Mouse (Mus musculus): ENCODE measurements around the gene Bmp4. TPM values are rescaled to one million over a fixed set of nuclear protein-coding genes. Genes with fewer than 3 reads are reported as not detected.
A peak's percentile ranks its signal among the peaks of the same experiment; 100 is the strongest.

The Bmp4 gene
- polyA plus RNA-seq, 1 experiment from 2014 or later = 18.1 TPM

DNA sequence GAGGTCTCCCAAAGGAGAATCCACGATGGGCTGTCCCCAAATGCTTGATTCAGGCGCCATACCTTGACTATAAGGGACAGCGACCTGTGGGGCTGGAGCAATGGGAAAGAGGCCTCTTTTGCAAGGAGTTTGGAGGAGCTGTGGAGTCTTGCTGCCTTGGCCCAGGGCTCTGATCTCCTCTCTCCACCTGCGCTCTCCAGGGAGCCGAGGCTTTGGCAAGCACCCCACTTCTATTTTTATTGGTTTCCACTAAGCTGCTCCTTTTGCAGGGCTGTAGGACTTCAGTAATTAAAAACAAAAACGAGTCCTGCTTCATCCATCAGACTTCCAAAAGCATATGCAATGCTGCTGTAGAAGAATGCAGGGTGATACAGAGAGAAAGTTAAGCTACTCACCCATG lies 9.0 kb downstream of the Bmp4 start:
- H3K4me3 ChIP-seq = no peak overlapping the region
- no peak overlapping the region for H3K9ac ChIP-seq
- H3K36me3 ChIP-seq = no peaks in the 10 kb centered on the region
- peaks cover 17% of the 10 kb centered on the region for H3K4me1 ChIP-seq
- 50% methylated on average over 6 of the region's 6 CpGs for whole genome bisulfite sequencing
- H3K9me3 ChIP-seq = no peaks in the 10 kb centered on the region
- ATAC-seq (ENCODE audit: low FRiP score, low read depth) = no peak
- no peak overlapping the region for H3K4me2 ChIP-seq (replicated peaks)
- no peak overlapping the region for H3K27ac ChIP-seq
- peaks cover 60% of the 10 kb centered on the region for H3K27me3 ChIP-seq (replicated peaks)

- peak; percentile 71 for ATAC-seq (ENCODE audit: low FRiP score, low read depth)
- peak overlapping the region; percentile 30 for H3K4me3 ChIP-seq
- peak overlapping the region; percentile 70 for H3K4me2 ChIP-seq (replicated peaks)
- H3K4me1 ChIP-seq = peaks cover 6% of the 10 kb centered on the region
- H3K27ac ChIP-seq = no peak overlapping the region
- 0 out of 2 replicates have a peak overlapping the region, but pooled peaks have one; percentile 40 for H3K9ac ChIP-seq
- peaks cover 48% of the 10 kb centered on the region for H3K27me3 ChIP-seq (replicated peaks)
- no peaks in the 10 kb centered on the region for H3K9me3 ChIP-seq
- 6% methylated on average over 31 of the region's 31 CpGs for WGBS
- no peaks in the 10 kb centered on the region for H3K36me3 ChIP-seq
These were observed 10.2 kb downstream of the Bmp4 start for GRCm38 (mm10) chr14:46380286-46380721.

DNA sequence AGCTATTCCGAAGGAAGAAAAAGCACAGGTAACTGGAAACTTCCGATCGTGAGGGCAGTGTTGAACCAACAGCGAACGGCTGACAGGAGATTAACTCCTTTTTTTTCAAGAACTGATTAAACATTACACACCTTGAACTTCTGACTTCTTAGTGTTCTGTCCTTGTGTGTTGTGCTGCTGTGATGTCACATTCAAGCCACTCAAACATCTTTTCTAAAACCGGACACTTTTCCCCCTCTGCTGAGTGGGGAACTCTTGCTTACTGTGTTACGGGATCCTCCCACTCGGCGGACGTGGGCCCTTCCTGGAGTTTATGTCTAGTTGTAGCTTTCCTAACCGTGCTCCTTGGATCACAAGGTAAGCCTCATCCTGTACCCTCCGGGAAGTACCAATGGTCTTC lies 11.2 kb downstream of the Bmp4 start, which contains the start of gene Gm15217:
TSS of gene Gm15217 (plus strand) at position 130 of the 400 bp plus-strand sequence.
- Histone ChIP-seq H3K4me3 (peak within 1 kb of the TSS; percentile 30), H3K27me3 (replicated peaks) (peaks cover 41% of the 10 kb centered on the region)

DNA sequence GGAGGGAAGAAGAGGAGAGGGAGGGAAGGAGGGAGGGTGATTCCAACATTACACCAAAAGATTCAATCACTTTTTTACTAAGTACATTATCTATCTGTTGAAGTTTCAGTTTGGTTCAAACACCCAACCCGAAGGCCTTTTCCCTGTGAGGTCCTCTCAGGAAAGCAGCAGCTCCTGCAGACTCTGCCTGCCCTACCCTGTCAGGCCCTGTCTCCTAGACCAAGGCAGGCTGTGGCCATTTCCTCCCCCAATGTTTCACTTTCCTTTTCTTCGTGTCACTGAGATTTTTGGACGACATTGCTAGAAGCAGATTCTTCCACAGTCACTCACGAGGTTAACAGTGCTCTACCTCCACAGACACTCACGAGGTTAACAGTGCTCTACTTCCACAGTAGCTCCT lies 14.7 kb downstream of the Bmp4 start:
- Histone ChIP-seq H3K9me3 (no peaks in the 10 kb centered on the region), H3K9ac (no peak overlapping the region), H3K4me1 (peaks cover 4% of the 10 kb centered on the region), H3K27ac (no peak overlapping the region), H3K27me3 (replicated peaks) (peaks cover 16% of the 10 kb centered on the region), H3K36me3 (no peaks in the 10 kb centered on the region), H3K4me3 (no peak overlapping the region), H3K4me2 (replicated peaks) (no peak overlapping the region)
- no peak for ATAC-seq (ENCODE audit: low FRiP score, low read depth)
- 79% methylated on average over 5 of the region's 5 CpGs for WGBS

More for the DNA sequence above, 11.2 kb downstream of the Bmp4 start, which contains the start of gene Gm15217:
- Histone ChIP-seq H3K27ac (no peak within 1 kb of the TSS), H3K4me1 (peaks cover 4% of the 10 kb centered on the region), H3K9me3 (no peaks in the 10 kb centered on the region), H3K9ac (0 out of 2 replicates have a peak within 1 kb of the TSS, but pooled peaks have one; percentile 40), H3K36me3 (no peaks in the 10 kb centered on the region), H3K4me2 (replicated peaks) (peak within 1 kb of the TSS; percentile 70)
- no peak for ATAC-seq (ENCODE audit: low FRiP score, low read depth)
- WGBS = 90% methylated on average over 12 of the region's 12 CpGs

- H3K9ac ChIP-seq = no peak overlapping the region
- no peak overlapping the region for H3K4me3 ChIP-seq
- no peak overlapping the region for H3K4me2 ChIP-seq (replicated peaks)
- no peaks in the 10 kb centered on the region for H3K4me1 ChIP-seq
- no peaks in the 10 kb centered on the region for H3K27me3 ChIP-seq (replicated peaks)
- 36% methylated on average over 9 of the region's 9 CpGs for WGBS
- ATAC-seq (ENCODE audit: low FRiP score, low read depth) = no peak
- H3K27ac ChIP-seq = no peak overlapping the region
- no peaks in the 10 kb centered on the region for H3K36me3 ChIP-seq
- H3K9me3 ChIP-seq = no peaks in the 10 kb centered on the region
These were observed 18.0 kb downstream of the Bmp4 start for GRCm38 (mm10) chr14:46372452-46372851.

DNA sequence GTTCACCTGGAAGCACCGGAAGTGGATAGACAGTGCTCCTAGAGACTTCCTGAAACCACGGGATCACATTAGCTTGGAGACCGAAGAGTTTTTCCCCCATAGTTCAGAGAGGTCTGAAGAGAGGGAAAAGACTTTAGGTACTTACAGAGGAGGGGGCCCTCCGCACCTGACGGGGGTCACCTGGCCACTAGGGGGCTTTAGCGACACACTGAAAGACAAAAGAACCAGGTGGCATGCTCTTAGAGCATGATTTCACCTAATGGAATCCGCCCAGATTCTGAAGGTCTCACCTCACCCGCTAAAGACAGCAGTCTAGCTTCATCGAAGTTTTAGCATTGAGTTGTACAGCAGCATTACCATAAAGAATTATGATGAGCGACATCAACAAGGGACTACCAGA lies 27.3 kb downstream of the Bmp4 start:
- no peak overlapping the region for H3K27ac ChIP-seq
- H3K9ac ChIP-seq = no peak overlapping the region
- no peaks in the 10 kb centered on the region for H3K9me3 ChIP-seq
- H3K4me2 ChIP-seq (replicated peaks) = no peak overlapping the region
- no peaks in the 10 kb centered on the region for H3K27me3 ChIP-seq (replicated peaks)
- no peak for ATAC-seq (ENCODE audit: low FRiP score, low read depth)
- H3K4me1 ChIP-seq = no peaks in the 10 kb centered on the region
- H3K4me3 ChIP-seq = no peak overlapping the region
- no peaks in the 10 kb centered on the region for H3K36me3 ChIP-seq
- WGBS = 44% methylated on average over 10 of the region's 10 CpGs

DNA sequence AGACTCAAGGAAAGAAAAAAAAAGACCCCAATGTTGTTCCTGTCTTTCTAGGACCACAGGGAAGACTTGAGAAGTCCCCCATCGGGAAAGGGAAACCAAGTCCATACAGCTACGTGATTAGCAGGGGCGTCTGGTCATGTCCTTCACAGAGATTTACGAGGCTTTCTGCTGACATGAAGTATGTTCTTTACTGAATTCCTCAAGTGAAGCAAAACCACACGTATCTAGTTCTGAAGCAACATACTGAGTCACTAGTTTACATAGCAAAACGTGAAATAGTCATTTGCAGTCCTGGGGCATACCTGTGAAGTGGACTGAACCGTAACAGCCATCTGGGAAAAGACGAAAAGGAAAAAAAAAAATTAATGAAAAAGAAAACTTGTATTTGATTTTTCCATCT lies 32.8 kb downstream of the Bmp4 start:
- Histone ChIP-seq H3K4me2 (replicated peaks) (no peak overlapping the region), H3K4me3 (no peak overlapping the region), H3K9me3 (no peaks in the 10 kb centered on the region), H3K4me1 (no peaks in the 10 kb centered on the region), H3K27ac (no peak overlapping the region), H3K9ac (no peak overlapping the region), H3K36me3 (no peaks in the 10 kb centered on the region), H3K27me3 (replicated peaks) (no peaks in the 10 kb centered on the region)
- 72% methylated on average over 8 of the region's 8 CpGs for WGBS
- ATAC-seq (ENCODE audit: low FRiP score, low read depth) = no peak

- no peaks in the 10 kb centered on the region for H3K27me3 ChIP-seq (replicated peaks)
- H3K4me3 ChIP-seq = no peak overlapping the region
- no peaks in the 10 kb centered on the region for H3K9me3 ChIP-seq
- H3K4me2 ChIP-seq (replicated peaks) = no peak overlapping the region
- H3K36me3 ChIP-seq = no peaks in the 10 kb centered on the region
- no peak for ATAC-seq (ENCODE audit: low FRiP score, low read depth)
- no peaks in the 10 kb centered on the region for H3K4me1 ChIP-seq
- H3K27ac ChIP-seq = no peak overlapping the region
- 74% methylated on average over 7 of the region's 7 CpGs for WGBS
- no peak overlapping the region for H3K9ac ChIP-seq
These were observed 33.2 kb downstream of the Bmp4 start for GRCm38 (mm10) chr14:46357286-46357685.

DNA sequence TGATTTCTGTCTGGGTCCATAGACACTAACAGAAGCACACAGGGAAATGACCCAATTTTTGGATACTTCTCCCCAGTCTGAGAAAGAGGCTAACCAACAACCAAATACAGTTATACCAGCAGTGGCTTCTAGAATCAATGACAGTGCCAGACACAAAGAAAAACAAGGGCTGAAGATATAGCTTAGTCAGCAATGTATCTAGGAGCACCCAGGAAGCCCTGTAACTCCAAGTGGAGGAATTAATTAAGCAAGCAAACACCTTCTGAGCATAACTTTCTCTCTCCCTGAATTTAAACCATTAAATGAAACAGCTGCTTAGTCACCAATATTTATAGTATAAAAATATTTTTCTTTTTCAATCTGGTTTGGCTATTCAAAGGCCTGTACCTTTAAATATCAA lies 45.7 kb downstream of the Bmp4 start:
- no peak for ATAC-seq (ENCODE audit: low FRiP score, low read depth)
- Histone ChIP-seq H3K4me2 (replicated peaks) (no peak overlapping the region), H3K27ac (no peak overlapping the region), H3K4me3 (no peak overlapping the region), H3K9me3 (no peaks in the 10 kb centered on the region), H3K4me1 (no peaks in the 10 kb centered on the region), H3K36me3 (no peaks in the 10 kb centered on the region), H3K9ac (no peak overlapping the region), H3K27me3 (replicated peaks) (no peaks in the 10 kb centered on the region)

- Histone ChIP-seq H3K27me3 (replicated peaks) (no peaks in the 10 kb centered on the region), H3K4me1 (no peaks in the 10 kb centered on the region), H3K36me3 (no peaks in the 10 kb centered on the region), H3K9me3 (no peaks in the 10 kb centered on the region), H3K4me2 (replicated peaks) (no peak overlapping the region), H3K27ac (no peak overlapping the region), H3K4me3 (no peak overlapping the region), H3K9ac (no peak overlapping the region)
- 84% methylated on average over 11 of the region's 11 CpGs for WGBS
- no peak for ATAC-seq (ENCODE audit: low FRiP score, low read depth)
These were observed 51.7 kb downstream of the Bmp4 start for GRCm38 (mm10) chr14:46338801-46339200.

Other genes starting within 250 kb of the Bmp4 start
- gene Gm15217, start 11.3 kb downstream of the Bmp4 start, polyA plus RNA-seq (2016; fragmentation: Nextera tagmentation; extraction: Ambion mirVana) = not detected in 2 replicates

Measured in neural tube, embryonic 12.5 days (tissue).